Mouse (Mus musculus) testis, postnatal 14 days (tissue): Measurements from ENCODE around the gene Appbp2.
A peak's percentile ranks its signal among the peaks of the same experiment; 100 is the strongest.

Experiments
- DNase-seq: peaks from one replicate; pipeline ENCODE4 v3.0.0; 2021; ENCODE audit warnings: low spot score

Gene Appbp2

GRCm38 (mm10) chr11:85157301-85157700, 77.6 kb downstream of the Appbp2 start:
- no peak for DNase-seq

- DNase-seq = no peak
These were observed 82.5 kb downstream of the Appbp2 start for GRCm38 (mm10) chr11:85152256-85152930.

GRCm38 (mm10) chr11:85139581-85140540, 95.1 kb downstream of the Appbp2 start, which contains the start of gene Usp32:
Usp32 (minus strand) TSS chr11:85140161.
- DNase-seq = peak; percentile 98

GRCm38 (mm10) chr11:85138776-85139474, 96.0 kb downstream of the Appbp2 start:
- peak; percentile 21 for DNase-seq
